Mouse (Mus musculus): ENCODE data around the gene Cnot6. TPM values are rescaled to one million over a fixed set of nuclear protein-coding genes. Genes with fewer than 3 reads are reported as not detected.

Cnot6 gene
- total and polyA plus RNA-seq, 2 experiments, result 6.0 to 20.7 TPM

DNA sequence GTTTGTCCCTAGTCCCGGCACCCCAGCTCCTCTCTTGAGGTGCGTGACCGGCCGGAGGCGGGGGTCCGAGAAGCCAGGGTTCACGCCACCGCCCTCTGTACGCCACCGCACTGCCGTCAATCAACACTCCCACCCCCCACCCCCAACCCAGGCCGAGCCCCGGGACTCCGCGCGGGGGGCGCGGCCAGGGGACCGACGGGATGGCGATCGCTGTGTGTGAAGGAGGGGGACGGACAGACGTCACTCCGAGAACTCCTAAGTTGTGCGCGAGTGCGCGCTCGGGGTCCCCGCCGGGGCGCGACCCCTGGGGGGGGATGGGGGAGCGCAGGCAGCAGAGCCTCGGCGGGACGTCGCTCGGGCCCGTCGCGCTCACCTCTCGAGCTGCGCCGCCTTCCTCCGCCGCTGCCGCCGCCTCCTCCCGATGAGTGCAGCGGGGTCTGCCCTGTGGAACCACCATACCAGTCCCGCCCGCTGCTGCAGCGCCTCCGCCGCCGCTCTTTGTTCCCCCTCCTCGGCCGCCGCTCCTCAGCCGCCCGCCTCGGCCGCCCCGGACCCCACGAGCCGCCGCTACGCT lies 455 bp downstream of the Cnot6 start:
- under 1% methylated on average over 69 of the region's 70 CpGs for WGBS
- Histone ChIP-seq H3K4me1 (ENCODE audit: control insufficient read depth, insufficient read depth, low read length) (peaks cover 8% of the 10 kb centered on the region), H3K36me3 (ENCODE audit: control insufficient read depth, insufficient read depth, low read length) (no peaks in the 10 kb centered on the region; the same call in 1 of the 2 replicates), H3K27ac (replicated peaks; ENCODE audit: insufficient read depth, low read depth, low read length) (peak overlapping the region; percentile 57), H3K4me3 (ENCODE audit: insufficient read depth, low read depth, low read length) (peak overlapping the region; percentile 81), H3K79me2 (ENCODE audit: control insufficient read depth, insufficient read depth, low read length) (peaks cover 17% of the 10 kb centered on the region), H3K27me3 (ENCODE audit: control insufficient read depth, insufficient read depth, low read length) (no peaks in the 10 kb centered on the region), H3K9ac (ENCODE audit: low read depth, low read length) (peak overlapping the region; percentile 98)
- no peak for TF ChIP-seq POLR2A (IDR thresholded peaks at IDR 0.05; ENCODE audit: extremely low read depth, insufficient read depth, low read length)
- no peak for DNase-seq (ENCODE audit: extremely low read depth, low read depth, low spot score)

DNA sequence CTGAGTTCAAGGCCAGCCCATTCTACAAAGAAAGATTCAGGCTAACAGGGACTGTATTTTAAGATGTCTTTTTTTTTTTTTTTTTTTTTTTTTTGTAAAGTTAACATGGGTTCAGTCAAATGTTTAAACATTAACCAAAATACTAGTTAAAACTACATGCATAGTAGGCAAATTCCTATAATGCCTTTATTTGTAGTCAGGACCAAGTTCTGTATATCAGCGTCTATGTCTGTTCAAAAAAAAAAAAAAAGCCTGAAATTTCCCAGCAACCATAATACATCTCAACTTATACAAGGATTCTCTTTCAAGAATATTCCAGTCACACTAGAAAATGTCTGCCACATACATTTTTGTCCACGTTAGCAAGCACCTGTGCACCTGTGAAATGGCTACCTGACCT lies 1.9 kb downstream of the Cnot6 start:
- no peaks in the 10 kb centered on the region for H3K27me3 ChIP-seq (ENCODE audit: control insufficient read depth, insufficient read depth, low read length)
- no peak overlapping the region for H3K27ac ChIP-seq (replicated peaks; ENCODE audit: insufficient read depth, low read depth, low read length)
- H3K4me3 ChIP-seq (ENCODE audit: insufficient read depth, low read depth, low read length), result no peak overlapping the region
- TF ChIP-seq CTCF (IDR thresholded peaks at IDR 0.05; ENCODE audit: low read depth, low read length), result no peak
- no peak for TF ChIP-seq POLR2A (IDR thresholded peaks at IDR 0.05; ENCODE audit: extremely low read depth, insufficient read depth, low read length)
- 39% methylated on average over 2 of the region's 2 CpGs for WGBS
- no peaks in the 10 kb centered on the region; the same call in 1 of the 2 replicates for H3K36me3 ChIP-seq (ENCODE audit: control insufficient read depth, insufficient read depth, low read length)
- peaks cover 17% of the 10 kb centered on the region for H3K79me2 ChIP-seq (ENCODE audit: control insufficient read depth, insufficient read depth, low read length)
- peaks cover 8% of the 10 kb centered on the region for H3K4me1 ChIP-seq (ENCODE audit: control insufficient read depth, insufficient read depth, low read length)
- no peak overlapping the region for H3K9ac ChIP-seq (ENCODE audit: low read depth, low read length)
- DNase-seq (ENCODE audit: extremely low read depth, low read depth, low spot score), result peak; percentile 22

DNA sequence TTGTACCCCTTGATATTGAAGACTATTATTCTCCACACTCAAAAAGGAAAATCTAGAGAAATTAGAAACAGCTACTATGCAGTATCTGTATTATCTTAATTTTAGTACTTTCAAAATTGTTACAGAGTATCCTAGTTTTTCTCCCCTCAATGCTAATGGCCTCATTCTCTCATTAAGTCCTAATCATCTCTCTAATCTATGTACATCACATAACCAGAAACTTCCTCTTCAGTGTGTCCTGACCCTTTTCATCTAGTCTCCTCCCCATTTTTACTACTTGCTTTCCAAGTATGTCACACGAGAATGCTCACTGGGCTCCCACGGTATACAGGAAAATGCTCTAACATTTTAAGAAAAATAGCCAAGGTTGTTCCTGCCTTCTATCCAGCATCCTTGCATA lies 4.7 kb downstream of the Cnot6 start:
- no peak overlapping the region for H3K4me3 ChIP-seq (ENCODE audit: insufficient read depth, low read depth, low read length)
- TF ChIP-seq POLR2A (IDR thresholded peaks at IDR 0.05; ENCODE audit: extremely low read depth, insufficient read depth, low read length), result no peak
- TF ChIP-seq CTCF (IDR thresholded peaks at IDR 0.05; ENCODE audit: low read depth, low read length), result no peak
- H3K27ac ChIP-seq (replicated peaks; ENCODE audit: insufficient read depth, low read depth, low read length), result no peak overlapping the region
- H3K36me3 ChIP-seq (ENCODE audit: control insufficient read depth, insufficient read depth, low read length), result no peaks in the 10 kb centered on the region; the same call in 1 of the 2 replicates
- H3K4me1 ChIP-seq (ENCODE audit: control insufficient read depth, insufficient read depth, low read length), result peaks cover 10% of the 10 kb centered on the region
- WGBS, result 79% methylated on average over 2 of the region's 2 CpGs
- no peak overlapping the region for H3K9ac ChIP-seq (ENCODE audit: low read depth, low read length)
- DNase-seq (ENCODE audit: extremely low read depth, low read depth, low spot score), result no peak
- peaks cover 25% of the 10 kb centered on the region for H3K79me2 ChIP-seq (ENCODE audit: control insufficient read depth, insufficient read depth, low read length)
- no peaks in the 10 kb centered on the region for H3K27me3 ChIP-seq (ENCODE audit: control insufficient read depth, insufficient read depth, low read length)

DNA sequence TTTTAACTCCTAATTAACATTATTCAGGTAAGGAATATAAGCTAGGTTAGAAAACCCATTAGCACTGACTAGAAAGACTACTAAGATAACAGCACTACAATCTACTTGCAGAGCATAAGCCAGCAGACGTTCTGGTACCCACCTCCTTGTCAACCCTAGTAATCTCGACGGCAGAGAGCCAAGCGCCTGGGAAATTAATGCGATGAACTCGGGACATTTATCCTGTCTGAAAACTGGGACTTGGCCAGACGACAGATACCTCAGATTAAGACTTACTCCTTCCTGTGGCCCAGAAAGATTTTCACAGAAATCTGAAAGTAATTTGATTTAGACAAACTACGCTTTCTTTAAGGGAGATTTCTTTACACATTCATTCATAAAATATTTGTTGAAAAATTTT lies 7.7 kb downstream of the Cnot6 start:
- Histone ChIP-seq H3K4me3 (ENCODE audit: insufficient read depth, low read depth, low read length) (no peak overlapping the region), H3K36me3 (ENCODE audit: control insufficient read depth, insufficient read depth, low read length) (peaks cover 15% of the 10 kb centered on the region), H3K9ac (ENCODE audit: low read depth, low read length) (no peak overlapping the region), H3K27ac (replicated peaks; ENCODE audit: insufficient read depth, low read depth, low read length) (no peak overlapping the region), H3K4me1 (ENCODE audit: control insufficient read depth, insufficient read depth, low read length) (peaks cover 7% of the 10 kb centered on the region), H3K79me2 (ENCODE audit: control insufficient read depth, insufficient read depth, low read length) (peaks cover 22% of the 10 kb centered on the region; the same call in 1 of the 2 replicates), H3K27me3 (ENCODE audit: control insufficient read depth, insufficient read depth, low read length) (no peaks in the 10 kb centered on the region)
- no peak for DNase-seq (ENCODE audit: extremely low read depth, low read depth, low spot score)
- WGBS, result 70% methylated on average over 8 of the region's 8 CpGs
- TF ChIP-seq POLR2A (IDR thresholded peaks at IDR 0.05; ENCODE audit: extremely low read depth, insufficient read depth, low read length) (no peak), CTCF (IDR thresholded peaks at IDR 0.05; ENCODE audit: low read depth, low read length) (no peak)

DNA sequence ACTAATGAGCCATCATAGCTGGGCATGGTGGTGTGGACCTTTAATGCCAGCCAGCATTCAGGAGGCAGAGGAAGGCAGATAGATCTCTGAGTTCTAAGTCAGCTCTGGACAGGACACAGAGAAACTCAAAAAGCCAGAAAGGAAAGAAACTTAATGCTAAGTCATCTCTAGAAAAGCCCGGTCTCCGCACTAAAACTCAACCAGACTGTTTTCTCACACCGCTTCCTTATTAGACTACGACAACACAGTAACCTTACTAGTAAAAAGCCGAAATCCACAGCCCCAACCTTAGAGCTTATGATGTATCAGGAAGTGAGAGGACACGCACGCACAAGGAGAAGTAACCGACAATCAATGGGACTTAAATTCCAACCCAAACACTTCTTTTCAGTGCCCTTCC lies 10.5 kb downstream of the Cnot6 start:
- H3K9ac ChIP-seq (ENCODE audit: low read depth, low read length), result no peak overlapping the region
- no peak for DNase-seq (ENCODE audit: extremely low read depth, low read depth, low spot score)
- peaks cover 2% of the 10 kb centered on the region; the same call in 1 of the 2 replicates for H3K4me1 ChIP-seq (ENCODE audit: control insufficient read depth, insufficient read depth, low read length)
- H3K36me3 ChIP-seq (ENCODE audit: control insufficient read depth, insufficient read depth, low read length), result peaks cover 22% of the 10 kb centered on the region
- no peaks in the 10 kb centered on the region for H3K27me3 ChIP-seq (ENCODE audit: control insufficient read depth, insufficient read depth, low read length)
- no peak for TF ChIP-seq CTCF (IDR thresholded peaks at IDR 0.05; ENCODE audit: low read depth, low read length)
- H3K4me3 ChIP-seq (ENCODE audit: insufficient read depth, low read depth, low read length), result no peak overlapping the region
- peaks cover 22% of the 10 kb centered on the region; the same call in 1 of the 2 replicates for H3K79me2 ChIP-seq (ENCODE audit: control insufficient read depth, insufficient read depth, low read length)
- no peak overlapping the region for H3K27ac ChIP-seq (replicated peaks; ENCODE audit: insufficient read depth, low read depth, low read length)
- 93% methylated on average over 8 of the region's 8 CpGs for WGBS

DNA sequence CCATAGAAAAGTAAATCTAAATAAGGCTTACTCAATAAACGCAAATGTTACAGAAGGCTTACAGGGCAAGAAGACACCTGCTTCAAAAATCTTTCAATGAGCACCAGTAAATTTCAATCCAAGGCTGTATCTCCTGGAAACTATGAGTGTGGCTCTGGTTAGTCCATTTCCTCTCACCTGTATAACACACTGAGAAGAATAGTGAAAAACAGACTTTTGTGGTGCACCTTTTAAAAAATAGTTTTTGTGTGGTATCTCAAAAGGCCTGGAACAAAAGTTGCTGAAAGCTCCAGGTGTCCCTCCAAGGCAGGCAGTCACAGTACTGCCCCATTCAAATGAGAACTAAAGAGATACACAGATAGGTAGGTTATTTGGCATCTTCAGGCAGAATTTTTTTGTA lies 13.4 kb downstream of the Cnot6 start:
- Histone ChIP-seq H3K4me3 (ENCODE audit: insufficient read depth, low read depth, low read length) (no peak overlapping the region), H3K27ac (replicated peaks; ENCODE audit: insufficient read depth, low read depth, low read length) (no peak overlapping the region), H3K79me2 (ENCODE audit: control insufficient read depth, insufficient read depth, low read length) (peaks cover 20% of the 10 kb centered on the region; the same call in 1 of the 2 replicates), H3K27me3 (ENCODE audit: control insufficient read depth, insufficient read depth, low read length) (no peaks in the 10 kb centered on the region), H3K9ac (ENCODE audit: low read depth, low read length) (no peak overlapping the region), H3K4me1 (ENCODE audit: control insufficient read depth, insufficient read depth, low read length) (peaks cover 5% of the 10 kb centered on the region; the same call in 1 of the 2 replicates), H3K36me3 (ENCODE audit: control insufficient read depth, insufficient read depth, low read length) (peaks cover 22% of the 10 kb centered on the region)
- TF ChIP-seq POLR2A (IDR thresholded peaks at IDR 0.05; ENCODE audit: extremely low read depth, insufficient read depth, low read length) (no peak), CTCF (IDR thresholded peaks at IDR 0.05; ENCODE audit: low read depth, low read length) (no peak)
- no peak for DNase-seq (ENCODE audit: extremely low read depth, low read depth, low spot score)
- 93% methylated on average over 1 of the region's 1 CpGs for WGBS

Measured in liver, adult 2 months (tissue).